Mouse (Mus musculus) limb, embryonic 11.5 days (tissue): Measurements from ENCODE around the gene Igfbp7. TPM values are rescaled to one million over a fixed set of nuclear protein-coding genes. Genes with fewer than 3 reads are reported as not detected.

Source experiments
- ATAC-seq: fragments of 200-750 bp; cut with Nextera tagmentation; 2 replicates; pipeline ENCODE4 v1.8.0; 2017; ENCODE audit warnings: low read depth; ENCODE audit not compliant: insufficient number of reproducible peaks, low FRiP score, low TSS enrichment
- DNase-seq: peaks from one replicate; pipeline ENCODE4 v3.0.0-alpha.2; 2015; ENCODE audit warnings: low spot score
- H3K27ac ChIP-seq: fragments of 300-500 bp; sonication (generic); replicated peaks from 2 replicates; pipeline ENCODE4 v1.5.1; 2014; ENCODE audit warnings: low read depth, mild to moderate bottlenecking, low read length
- H3K27me3 ChIP-seq: fragments of 300-500 bp; sonication (generic); 2 replicates; pipeline ENCODE4 v1.6.1; 2014; ENCODE audit warnings: mild to moderate bottlenecking, low read length, mixed read lengths; ENCODE audit not compliant: control insufficient read depth, insufficient read depth
- H3K36me3 ChIP-seq: fragments of 300-500 bp; sonication (generic); 2 replicates; pipeline ENCODE4 v1.6.1; 2014; ENCODE audit warnings: mild to moderate bottlenecking, low read length, moderate library complexity, mixed read lengths; ENCODE audit not compliant: control insufficient read depth, insufficient read depth
- H3K4me1 ChIP-seq: fragments of 300-500 bp; sonication (generic); 2 replicates; pipeline ENCODE4 v1.6.1; 2014; ENCODE audit warnings: low read length, mixed read lengths; ENCODE audit not compliant: control insufficient read depth, insufficient read depth
- H3K4me2 ChIP-seq: fragments of 300-500 bp; sonication (generic); 2 replicates; pipeline ENCODE4 v1.6.1; 2014; ENCODE audit warnings: low read depth, mild to moderate bottlenecking, moderate library complexity; ENCODE audit not compliant: severe bottlenecking
- H3K4me3 ChIP-seq: fragments of 300-500 bp; sonication (generic); 2 replicates; pipeline ENCODE4 v1.5.1; 2014; ENCODE audit warnings: low read depth, low read length
- H3K9ac ChIP-seq: fragments of 300-500 bp; sonication (generic); 2 replicates; pipeline ENCODE4 v1.6.1; 2014; ENCODE audit warnings: mild to moderate bottlenecking, low read length
- H3K9me3 ChIP-seq: fragments of 300-500 bp; sonication (generic); 2 replicates; pipeline ENCODE4 v1.6.1; 2016; ENCODE audit warnings: low read length; ENCODE audit not compliant: control insufficient read depth
- WGBS: fragments of 180-500 bp; shearing (Covaris S2); extraction: QIAGEN DNeasy Blood & Tissue Kit; methylation state at CpG from one replicate; pipeline ENCODE4 v1.1.7; 2014; 5-methylcytosine and 5-hydroxymethylcytosine counted together
- polyA plus RNA-seq: library from polyadenylated mRNA; unstranded; fragments of >200 nt; fragmentation: Nextera tagmentation; extraction: Ambion mirVana; gene quantifications from 2 replicates; pipeline ENCODE4 v1.2.1, GENCODE M21; 2014

The Igfbp7 gene
- polyA plus RNA-seq, 1 experiment from 2014 or later: 1.9 TPM

- WGBS: 38% methylated on average over 7 of the region's 7 CpGs
- Histone ChIP-seq H3K4me1 (0 out of 2 replicates have a peak, but pooled peaks cover 5% of the 10 kb centered on the region), H3K4me3 (no peak overlapping the region), H3K27ac (no peak overlapping the region), H3K9ac (no peak overlapping the region), H3K4me2 (no peak overlapping the region), H3K9me3 (no peaks in the 10 kb centered on the region), H3K36me3 (no peaks in the 10 kb centered on the region), H3K27me3 (no peaks in the 10 kb centered on the region)
- ATAC-seq (no peak), DNase-seq (no peak)
Observed at GRCm38 (mm10) chr5:77368194-77368593, 39.6 kb downstream of the Igfbp7 start.

- Histone ChIP-seq H3K4me2 (no peak overlapping the region), H3K4me3 (no peak overlapping the region), H3K36me3 (no peaks in the 10 kb centered on the region), H3K9me3 (no peaks in the 10 kb centered on the region), H3K4me1 (0 out of 2 replicates have a peak, but pooled peaks cover 5% of the 10 kb centered on the region), H3K27me3 (no peaks in the 10 kb centered on the region), H3K9ac (no peak overlapping the region), H3K27ac (no peak overlapping the region)
- 59% methylated on average over 12 of the region's 12 CpGs for WGBS
- no peak for ATAC-seq
- no peak for DNase-seq
Observed at GRCm38 (mm10) chr5:77367682-77368081, 40.2 kb downstream of the Igfbp7 start.

GRCm38 (mm10) chr5:77367145-77367544, 40.7 kb downstream of the Igfbp7 start:
- no peaks in the 10 kb centered on the region for H3K27me3 ChIP-seq
- no peaks in the 10 kb centered on the region for H3K36me3 ChIP-seq
- H3K27ac ChIP-seq: no peak overlapping the region
- ATAC-seq (no peak), DNase-seq (no peak)
- no peak overlapping the region for H3K4me3 ChIP-seq
- no peak overlapping the region for H3K4me2 ChIP-seq
- H3K4me1 ChIP-seq: 0 out of 2 replicates have a peak, but pooled peaks cover 5% of the 10 kb centered on the region
- 100% methylated on average over 1 of the region's 1 CpGs for WGBS
- H3K9ac ChIP-seq: no peak overlapping the region
- H3K9me3 ChIP-seq: no peaks in the 10 kb centered on the region

GRCm38 (mm10) chr5:77366313-77366712, 41.5 kb downstream of the Igfbp7 start:
- WGBS: 83% methylated on average over 8 of the region's 8 CpGs
- Histone ChIP-seq H3K9me3 (no peaks in the 10 kb centered on the region), H3K27me3 (no peaks in the 10 kb centered on the region), H3K36me3 (no peaks in the 10 kb centered on the region), H3K4me3 (no peak overlapping the region), H3K4me1 (0 out of 2 replicates have a peak, but pooled peaks cover 5% of the 10 kb centered on the region), H3K9ac (no peak overlapping the region), H3K4me2 (no peak overlapping the region), H3K27ac (no peak overlapping the region)
- ATAC-seq (no peak), DNase-seq (no peak)

- Histone ChIP-seq H3K4me3 (no peak overlapping the region), H3K4me1 (0 out of 2 replicates have a peak, but pooled peaks cover 1% of the 10 kb centered on the region), H3K9ac (no peak overlapping the region), H3K4me2 (no peak overlapping the region), H3K27me3 (no peaks in the 10 kb centered on the region), H3K27ac (no peak overlapping the region), H3K36me3 (no peaks in the 10 kb centered on the region), H3K9me3 (no peaks in the 10 kb centered on the region)
- no peak for DNase-seq
- WGBS: 92% methylated on average over 3 of the region's 3 CpGs
- ATAC-seq: no peak
Observed at GRCm38 (mm10) chr5:77364443-77365038, 43.3 kb downstream of the Igfbp7 start.

GRCm38 (mm10) chr5:77363650-77364049, 44.2 kb downstream of the Igfbp7 start:
- H3K4me3 ChIP-seq: no peak overlapping the region
- no peak overlapping the region for H3K27ac ChIP-seq
- ATAC-seq: no peak
- H3K27me3 ChIP-seq: no peaks in the 10 kb centered on the region
- no peaks in the 10 kb centered on the region for H3K9me3 ChIP-seq
- H3K9ac ChIP-seq: no peak overlapping the region
- H3K4me1 ChIP-seq: no peaks in the 10 kb centered on the region
- no peak for DNase-seq
- 83% methylated on average over 6 of the region's 6 CpGs for WGBS
- no peak overlapping the region for H3K4me2 ChIP-seq
- no peaks in the 10 kb centered on the region for H3K36me3 ChIP-seq

- WGBS: 63% methylated on average over 3 of the region's 3 CpGs
- ATAC-seq (no peak), DNase-seq (no peak)
- H3K27ac ChIP-seq: no peak overlapping the region
- H3K27me3 ChIP-seq: no peaks in the 10 kb centered on the region
- no peaks in the 10 kb centered on the region for H3K4me1 ChIP-seq
- H3K36me3 ChIP-seq: no peaks in the 10 kb centered on the region
- no peaks in the 10 kb centered on the region for H3K9me3 ChIP-seq
- no peak overlapping the region for H3K4me2 ChIP-seq
- H3K9ac ChIP-seq: no peak overlapping the region
- H3K4me3 ChIP-seq: no peak overlapping the region
Observed at GRCm38 (mm10) chr5:77362120-77362519, 45.7 kb downstream of the Igfbp7 start.

GRCm38 (mm10) chr5:77361006-77361405, 46.8 kb downstream of the Igfbp7 start:
- WGBS: 74% methylated on average over 4 of the region's 4 CpGs
- H3K9ac ChIP-seq: no peak overlapping the region
- H3K4me2 ChIP-seq: no peak overlapping the region
- H3K4me3 ChIP-seq: no peak overlapping the region
- ATAC-seq (no peak), DNase-seq (no peak)
- no peaks in the 10 kb centered on the region for H3K36me3 ChIP-seq
- H3K27me3 ChIP-seq: no peaks in the 10 kb centered on the region
- no peak overlapping the region for H3K27ac ChIP-seq
- H3K4me1 ChIP-seq: peaks cover 3% of the 10 kb centered on the region; the same call in 1 of the 2 replicates
- no peaks in the 10 kb centered on the region for H3K9me3 ChIP-seq

GRCm38 (mm10) chr5:77359971-77360370, 47.9 kb downstream of the Igfbp7 start:
- 90% methylated on average over 4 of the region's 4 CpGs for WGBS
- ATAC-seq (no peak), DNase-seq (no peak)
- Histone ChIP-seq H3K27me3 (no peaks in the 10 kb centered on the region), H3K27ac (no peak overlapping the region), H3K4me1 (peaks cover 10% of the 10 kb centered on the region), H3K36me3 (no peaks in the 10 kb centered on the region), H3K9ac (no peak overlapping the region), H3K4me3 (no peak overlapping the region), H3K4me2 (no peak overlapping the region), H3K9me3 (no peaks in the 10 kb centered on the region)
